Mouse (Mus musculus) embryonic fibroblast, embryonic 13.5 days (primary cell): Measurements from ENCODE around the gene Dmtf1.

ENCODE experiments used
- CTCF ChIP-seq: IDR thresholded peaks from 2 replicates; pipeline ENCODE4 v1.5.1; 2011; ENCODE audit warnings: mild to moderate bottlenecking, control low read depth, low read length, moderate library complexity, borderline replicate concordance; ENCODE audit not compliant: insufficient read depth
- POLR2A ChIP-seq: IDR thresholded peaks from 2 replicates; pipeline ENCODE4 v1.6.1; 2011; ENCODE audit warnings: low read depth, mild to moderate bottlenecking, control low read depth, low read length, moderate library complexity

GRCm38 (mm10) chr5:9173295-9173694 lies 11.7 kb upstream of the Dmtf1 start:
- TF ChIP-seq CTCF (no peak), POLR2A (no peak)
